Mouse (Mus musculus): ENCODE results near the gene Rassf2. TPM values are rescaled to one million over a fixed set of nuclear protein-coding genes. Genes with fewer than 3 reads are reported as not detected.

The Rassf2 gene
- 27.4 and 32.1 TPM in 2 replicates for polyA plus RNA-seq (2015; fragmentation: Nextera tagmentation; extraction: Ambion mirVana)

GRCm38 (mm10) chr2:132029646-132030417 lies at the start of gene Rassf2:
Rassf2 (minus strand) TSS chr2:132030258.
- peak within 1 kb of the TSS; percentile 82 for H3K9ac ChIP-seq (replicated peaks; ENCODE audit: low read depth, low read length)
- H3K4me2 ChIP-seq (ENCODE audit: low read length): peak within 1 kb of the TSS; percentile 86
- ATAC-seq: peak; percentile 89
- H3K27ac ChIP-seq (ENCODE audit: low read length): peak within 1 kb of the TSS; percentile 81
- no peaks in the 10 kb centered on the region for H3K36me3 ChIP-seq (ENCODE audit: control insufficient read depth, insufficient read depth)
- peak within 1 kb of the TSS; percentile 71 for H3K4me3 ChIP-seq (replicated peaks; ENCODE audit: low read length)
- H3K27me3 ChIP-seq (replicated peaks; ENCODE audit: control insufficient read depth, insufficient read depth, low read length): no peaks in the 10 kb centered on the region
- H3K9me3 ChIP-seq (ENCODE audit: control insufficient read depth, low read length): no peaks in the 10 kb centered on the region
- peaks cover 29% of the 10 kb centered on the region for H3K4me1 ChIP-seq (replicated peaks; ENCODE audit: control insufficient read depth, insufficient read depth, low read length)
- 0% methylated on average over 41 of the region's 48 CpGs for WGBS

DNA sequence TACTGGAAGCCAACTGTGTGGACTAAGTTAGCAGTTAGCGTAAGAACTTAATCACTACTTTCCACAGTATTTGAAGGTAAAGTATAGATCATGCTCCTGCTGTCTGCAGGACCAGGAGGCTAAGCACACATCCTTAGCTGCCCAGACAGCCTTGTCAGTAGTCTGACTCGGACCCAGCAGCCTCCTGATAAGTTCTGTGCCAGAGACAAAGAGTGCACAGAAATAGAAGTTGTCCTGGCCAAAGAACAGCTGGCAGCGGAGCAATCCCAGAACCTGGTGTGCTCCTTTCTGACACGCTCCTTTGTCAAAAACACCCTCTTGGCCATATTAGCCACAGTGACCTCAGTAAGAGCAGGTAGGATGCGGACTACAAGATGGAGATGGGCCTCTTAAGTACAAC lies 49.1 kb upstream of the Rassf2 start:
- Histone ChIP-seq H3K9me3 (ENCODE audit: control insufficient read depth, low read length) (no peaks in the 10 kb centered on the region), H3K9ac (replicated peaks; ENCODE audit: low read depth, low read length) (no peak overlapping the region), H3K4me2 (ENCODE audit: low read length) (no peak overlapping the region), H3K27ac (ENCODE audit: low read length) (no peak overlapping the region), H3K4me1 (replicated peaks; ENCODE audit: control insufficient read depth, insufficient read depth, low read length) (no peaks in the 10 kb centered on the region), H3K36me3 (ENCODE audit: control insufficient read depth, insufficient read depth) (peaks cover 8% of the 10 kb centered on the region), H3K27me3 (replicated peaks; ENCODE audit: control insufficient read depth, insufficient read depth, low read length) (no peaks in the 10 kb centered on the region), H3K4me3 (replicated peaks; ENCODE audit: low read length) (no peak overlapping the region)
- 85% methylated on average over 5 of the region's 5 CpGs for WGBS
- no peak for ATAC-seq

DNA sequence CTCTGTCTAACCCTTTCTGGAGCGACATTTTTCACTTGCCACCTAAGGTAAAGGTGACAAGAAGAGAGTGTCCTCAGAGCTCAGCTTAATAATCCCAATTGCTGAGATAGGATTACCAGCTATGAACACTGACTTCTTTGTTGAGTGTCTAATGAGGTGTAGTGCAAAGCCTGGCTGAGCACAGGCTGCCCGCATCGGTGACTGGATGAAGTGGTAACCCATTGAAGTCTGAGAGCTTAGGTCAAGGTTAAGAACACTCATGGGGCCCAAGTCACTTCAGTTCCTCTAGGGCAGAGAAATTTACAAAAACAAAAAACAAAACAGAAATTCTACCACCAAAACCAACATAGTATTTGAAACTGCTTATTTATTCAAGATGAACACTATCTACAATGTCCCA lies 43.0 kb upstream of the Rassf2 start:
- WGBS: 79% methylated on average over 3 of the region's 3 CpGs
- ATAC-seq: no peak
- H3K27me3 ChIP-seq (replicated peaks; ENCODE audit: control insufficient read depth, insufficient read depth, low read length): no peaks in the 10 kb centered on the region
- H3K4me1 ChIP-seq (replicated peaks; ENCODE audit: control insufficient read depth, insufficient read depth, low read length): no peaks in the 10 kb centered on the region
- no peak overlapping the region for H3K9ac ChIP-seq (replicated peaks; ENCODE audit: low read depth, low read length)
- H3K4me3 ChIP-seq (replicated peaks; ENCODE audit: low read length): no peak overlapping the region
- H3K36me3 ChIP-seq (ENCODE audit: control insufficient read depth, insufficient read depth): peaks cover 24% of the 10 kb centered on the region
- H3K4me2 ChIP-seq (ENCODE audit: low read length): no peak overlapping the region
- no peak overlapping the region for H3K27ac ChIP-seq (ENCODE audit: low read length)
- no peaks in the 10 kb centered on the region for H3K9me3 ChIP-seq (ENCODE audit: control insufficient read depth, low read length)

- Histone ChIP-seq H3K4me2 (ENCODE audit: low read length) (no peak overlapping the region), H3K27me3 (replicated peaks; ENCODE audit: control insufficient read depth, insufficient read depth, low read length) (no peaks in the 10 kb centered on the region), H3K9ac (replicated peaks; ENCODE audit: low read depth, low read length) (no peak overlapping the region), H3K36me3 (ENCODE audit: control insufficient read depth, insufficient read depth) (peaks cover 21% of the 10 kb centered on the region), H3K4me3 (replicated peaks; ENCODE audit: low read length) (no peak overlapping the region), H3K4me1 (replicated peaks; ENCODE audit: control insufficient read depth, insufficient read depth, low read length) (no peaks in the 10 kb centered on the region), H3K27ac (ENCODE audit: low read length) (no peak overlapping the region), H3K9me3 (ENCODE audit: control insufficient read depth, low read length) (no peaks in the 10 kb centered on the region)
- WGBS: 93% methylated on average over 10 of the region's 10 CpGs
- no peak for ATAC-seq
These were observed 40.1 kb upstream of the Rassf2 start for GRCm38 (mm10) chr2:132069985-132070735.

GRCm38 (mm10) chr2:132064185-132064831 lies 34.2 kb upstream of the Rassf2 start:
- Histone ChIP-seq H3K36me3 (ENCODE audit: control insufficient read depth, insufficient read depth) (peaks cover 4% of the 10 kb centered on the region; the same call in 1 of the 2 replicates), H3K9me3 (ENCODE audit: control insufficient read depth, low read length) (no peaks in the 10 kb centered on the region), H3K4me2 (ENCODE audit: low read length) (no peak overlapping the region), H3K9ac (replicated peaks; ENCODE audit: low read depth, low read length) (no peak overlapping the region), H3K27ac (ENCODE audit: low read length) (no peak overlapping the region), H3K27me3 (replicated peaks; ENCODE audit: control insufficient read depth, insufficient read depth, low read length) (no peaks in the 10 kb centered on the region), H3K4me3 (replicated peaks; ENCODE audit: low read length) (no peak overlapping the region), H3K4me1 (replicated peaks; ENCODE audit: control insufficient read depth, insufficient read depth, low read length) (no peaks in the 10 kb centered on the region)
- no peak for ATAC-seq
- WGBS: 76% methylated on average over 11 of the region's 11 CpGs

DNA sequence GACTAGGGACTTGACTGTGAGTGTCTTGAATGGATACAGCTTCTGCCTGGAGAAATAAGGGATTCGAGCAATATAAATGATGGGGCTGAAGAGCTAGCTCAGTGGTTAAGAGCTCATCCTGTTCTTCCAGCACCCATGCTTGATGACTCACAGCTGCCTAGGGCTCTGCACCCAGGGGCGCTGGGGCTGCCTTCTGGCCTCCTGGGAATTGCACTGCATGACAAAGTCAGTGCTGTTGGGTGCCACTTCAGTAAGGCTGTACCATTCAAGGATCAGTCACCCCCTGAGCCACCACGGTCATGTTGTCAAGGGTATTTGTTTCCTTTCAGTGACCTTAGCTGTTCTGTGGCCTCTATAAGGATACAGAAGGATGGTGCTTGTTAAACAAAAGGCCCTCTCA lies 33.7 kb upstream of the Rassf2 start:
- Histone ChIP-seq H3K4me1 (replicated peaks; ENCODE audit: control insufficient read depth, insufficient read depth, low read length) (no peaks in the 10 kb centered on the region), H3K36me3 (ENCODE audit: control insufficient read depth, insufficient read depth) (peaks cover 4% of the 10 kb centered on the region; the same call in 1 of the 2 replicates), H3K27ac (ENCODE audit: low read length) (no peak overlapping the region), H3K27me3 (replicated peaks; ENCODE audit: control insufficient read depth, insufficient read depth, low read length) (no peaks in the 10 kb centered on the region), H3K4me2 (ENCODE audit: low read length) (no peak overlapping the region), H3K9ac (replicated peaks; ENCODE audit: low read depth, low read length) (no peak overlapping the region), H3K4me3 (replicated peaks; ENCODE audit: low read length) (no peak overlapping the region), H3K9me3 (ENCODE audit: control insufficient read depth, low read length) (no peaks in the 10 kb centered on the region)
- no peak for ATAC-seq
- WGBS: 94% methylated on average over 3 of the region's 3 CpGs

DNA sequence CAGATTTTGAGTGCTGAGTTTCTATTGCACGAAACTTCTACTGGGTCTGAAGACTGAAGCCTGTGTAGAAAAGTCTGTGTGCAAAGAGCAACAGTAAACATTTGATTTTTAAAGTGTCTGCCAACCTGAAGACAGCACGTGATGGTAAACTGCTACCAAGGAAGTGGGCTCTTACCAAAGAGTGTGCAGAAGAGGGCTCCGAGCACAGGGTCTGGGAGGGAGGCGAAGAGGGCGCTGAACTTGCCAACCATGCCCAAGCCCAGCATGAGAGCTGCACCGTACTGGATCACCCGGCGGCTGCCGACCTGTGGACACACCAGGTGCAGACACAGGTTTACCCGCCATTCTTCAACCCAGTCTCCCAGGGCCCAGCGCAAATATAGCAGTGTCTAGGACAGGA lies 31.8 kb upstream of the Rassf2 start:
- Histone ChIP-seq H3K4me3 (replicated peaks; ENCODE audit: low read length) (no peak overlapping the region), H3K27me3 (replicated peaks; ENCODE audit: control insufficient read depth, insufficient read depth, low read length) (no peaks in the 10 kb centered on the region), H3K9ac (replicated peaks; ENCODE audit: low read depth, low read length) (no peak overlapping the region), H3K4me2 (ENCODE audit: low read length) (no peak overlapping the region), H3K4me1 (replicated peaks; ENCODE audit: control insufficient read depth, insufficient read depth, low read length) (no peaks in the 10 kb centered on the region), H3K27ac (ENCODE audit: low read length) (no peak overlapping the region), H3K9me3 (ENCODE audit: control insufficient read depth, low read length) (no peaks in the 10 kb centered on the region), H3K36me3 (ENCODE audit: control insufficient read depth, insufficient read depth) (peaks cover 15% of the 10 kb centered on the region)
- ATAC-seq: no peak
- 97% methylated on average over 11 of the region's 11 CpGs for WGBS

GRCm38 (mm10) chr2:132059919-132060318 lies 29.9 kb upstream of the Rassf2 start:
- no peak overlapping the region for H3K27ac ChIP-seq (ENCODE audit: low read length)
- peaks cover 23% of the 10 kb centered on the region for H3K36me3 ChIP-seq (ENCODE audit: control insufficient read depth, insufficient read depth)
- WGBS: 88% methylated on average over 8 of the region's 8 CpGs
- H3K4me2 ChIP-seq (ENCODE audit: low read length): no peak overlapping the region
- no peaks in the 10 kb centered on the region for H3K9me3 ChIP-seq (ENCODE audit: control insufficient read depth, low read length)
- H3K27me3 ChIP-seq (replicated peaks; ENCODE audit: control insufficient read depth, insufficient read depth, low read length): no peaks in the 10 kb centered on the region
- H3K9ac ChIP-seq (replicated peaks; ENCODE audit: low read depth, low read length): no peak overlapping the region
- no peak overlapping the region for H3K4me3 ChIP-seq (replicated peaks; ENCODE audit: low read length)
- ATAC-seq: no peak
- H3K4me1 ChIP-seq (replicated peaks; ENCODE audit: control insufficient read depth, insufficient read depth, low read length): no peaks in the 10 kb centered on the region

- Histone ChIP-seq H3K27me3 (replicated peaks; ENCODE audit: control insufficient read depth, insufficient read depth, low read length) (no peaks in the 10 kb centered on the region), H3K9ac (replicated peaks; ENCODE audit: low read depth, low read length) (no peak overlapping the region), H3K4me1 (replicated peaks; ENCODE audit: control insufficient read depth, insufficient read depth, low read length) (no peaks in the 10 kb centered on the region), H3K36me3 (ENCODE audit: control insufficient read depth, insufficient read depth) (peaks cover 24% of the 10 kb centered on the region), H3K9me3 (ENCODE audit: control insufficient read depth, low read length) (no peaks in the 10 kb centered on the region), H3K4me2 (ENCODE audit: low read length) (no peak overlapping the region), H3K27ac (ENCODE audit: low read length) (no peak overlapping the region), H3K4me3 (replicated peaks; ENCODE audit: low read length) (no peak overlapping the region)
- WGBS: 91% methylated on average over 8 of the region's 8 CpGs
- no peak for ATAC-seq
These were observed 25.3 kb upstream of the Rassf2 start for GRCm38 (mm10) chr2:132055349-132055753.

Measured in forebrain, embryonic 16.5 days (tissue).